Mouse (Mus musculus) left cerebral cortex, adult 6 months (tissue): Measurements from ENCODE around the gene Crybg3. TPM values are rescaled to one million over a fixed set of nuclear protein-coding genes. Genes with fewer than 3 reads are reported as not detected.

Source experiments
- long read RNA-seq, 2 experiments: library from polyadenylated mRNA; unstranded; transcript quantifications; one replicate each; pipeline ENCODE4 v2.0.0; 2019 to 2020
- polyA plus RNA-seq: library from polyadenylated mRNA; unstranded; fragments of <200 nt; fragmentation: Nextera tagmentation; gene quantifications from 2 replicates; pipeline ENCODE4 v1.2.3, GENCODE M21; 2021

Crybg3 gene
- polyA plus RNA-seq = 0.83 and 1.2 TPM in 2 replicates
- long read RNA-seq, experiment 1, full-length matches to known transcripts = 2 of 10 reads
- long read RNA-seq, experiment 1, partial matches to known transcripts = 4 of 10 reads
- long read RNA-seq, experiment 1, other reads (novel, unspliced or antisense) = 4 of 10 reads
- long read RNA-seq, experiment 2, partial matches to known transcripts = 0 of 2 reads
- long read RNA-seq, experiment 2, other reads (novel, unspliced or antisense) = 2 of 2 reads

DNA sequence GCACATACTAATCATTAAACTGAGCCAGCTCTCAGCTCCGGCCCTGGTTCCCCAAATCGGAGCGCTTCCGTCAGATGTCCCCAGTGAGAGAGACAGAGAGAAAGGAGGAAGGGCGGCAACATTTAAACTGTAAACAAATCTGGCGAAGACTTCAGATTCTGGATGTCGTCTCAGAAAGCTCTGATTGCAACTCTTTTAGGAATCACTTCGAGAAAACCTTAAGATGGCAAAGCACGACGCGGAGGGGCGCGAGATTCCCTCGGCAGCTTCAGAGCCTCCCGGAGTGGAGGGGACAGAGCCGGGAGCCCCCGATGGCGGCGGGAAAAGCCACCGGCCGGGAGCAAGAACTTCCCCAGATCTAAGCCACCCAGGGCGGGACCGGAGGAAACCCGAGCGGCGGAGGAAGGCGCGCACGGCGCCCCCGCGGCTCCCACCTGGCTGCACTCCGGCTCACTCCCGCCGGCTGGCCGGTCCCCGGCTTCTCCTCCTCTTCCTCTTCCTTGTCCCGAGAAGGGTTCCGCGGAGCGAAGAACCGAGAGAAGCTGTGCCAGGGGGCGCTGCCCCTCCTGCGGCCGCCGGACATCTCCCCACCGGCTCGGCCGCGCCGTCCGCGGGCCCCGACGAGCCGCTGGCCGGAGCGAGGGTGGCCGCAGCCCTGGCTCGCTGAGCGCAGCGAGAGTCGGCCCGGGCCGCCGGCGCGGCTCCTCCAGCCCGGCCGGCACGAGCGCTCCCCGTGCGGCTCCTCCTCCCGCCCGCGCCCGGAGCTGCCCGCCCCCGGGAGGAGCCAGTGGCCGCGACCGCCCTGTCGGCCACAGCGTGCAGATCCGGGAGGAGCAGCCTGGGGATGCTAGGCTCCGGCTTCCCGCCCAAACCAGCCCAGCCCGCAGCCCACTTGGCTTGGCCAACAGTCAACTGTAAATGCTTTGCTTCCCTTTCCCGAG lies at the start of gene Crybg3:
TSS of gene Crybg3 (minus strand) at position 669 of the 941 bp plus-strand sequence.

DNA sequence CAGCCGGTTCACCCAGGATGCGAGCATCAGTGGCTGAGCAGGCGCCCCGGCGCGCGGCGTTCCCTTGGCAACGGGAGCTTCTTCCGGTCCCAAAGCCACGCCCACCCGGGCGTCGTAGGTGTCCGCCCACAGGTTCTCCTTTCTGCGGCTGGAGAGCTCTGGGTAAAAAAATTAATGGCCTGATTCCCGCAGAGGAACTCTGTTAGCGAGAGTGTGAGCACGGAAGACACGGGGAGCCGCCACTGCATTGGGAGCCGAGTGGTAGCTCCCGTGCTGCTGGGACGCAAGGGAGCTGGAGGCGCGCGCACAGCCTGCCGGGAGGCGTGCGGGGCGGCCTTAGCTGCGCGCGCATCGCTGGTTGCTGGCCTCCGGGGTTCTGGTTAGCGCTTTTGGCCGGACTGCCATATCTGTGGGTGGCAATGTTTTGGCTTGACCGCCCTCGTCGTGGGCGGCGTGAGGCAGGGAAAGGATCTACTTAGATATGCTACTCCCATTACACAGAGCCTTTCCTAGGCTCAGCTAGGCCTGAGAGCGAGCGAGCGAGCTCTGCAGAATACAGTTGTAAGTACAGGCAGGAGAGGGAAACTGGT lies 38.4 kb upstream of the Crybg3 start, which contains the start of gene Arl6:
TSS of gene Arl6 (minus strand) at position 290 of the 590 bp plus-strand sequence.

DNA sequence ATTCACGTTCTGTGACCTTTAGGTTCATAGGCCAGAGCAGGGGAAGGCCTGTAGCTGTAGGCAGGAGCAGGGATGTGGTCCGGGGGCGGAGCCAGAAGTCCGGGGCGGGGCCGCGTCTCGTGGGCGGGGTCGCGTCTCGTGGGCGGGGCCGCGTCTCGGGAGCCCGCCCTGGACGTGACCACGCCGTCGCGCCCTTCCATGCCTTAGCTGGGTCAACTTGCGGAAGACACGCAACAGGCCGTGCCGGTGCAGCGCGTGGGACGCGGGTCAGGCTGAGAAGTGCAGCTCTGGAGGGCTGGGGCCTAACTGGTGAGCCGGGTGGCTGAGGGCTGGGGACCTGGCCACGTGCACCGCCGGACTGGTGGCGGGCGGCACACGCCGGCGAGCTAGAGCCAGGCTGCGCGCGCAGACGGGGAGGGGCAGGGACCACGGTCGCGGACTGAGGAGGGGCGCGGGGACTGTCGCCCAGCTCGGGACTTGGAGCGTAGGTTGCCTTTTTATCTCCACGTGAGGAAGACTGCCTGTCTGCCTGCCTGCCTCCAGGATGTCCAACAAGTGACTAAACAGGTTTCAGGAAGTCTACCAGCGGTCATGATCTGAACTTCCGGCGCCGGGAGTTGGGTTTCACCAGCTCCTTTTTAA lies 129.0 kb downstream of the Crybg3 start, which contains the start of gene Riox2:
TSS of gene Riox2 (plus strand) at position 139 of the 642 bp plus-strand sequence.

Other genes starting within 250 kb of the Crybg3 start
- gene Olfr209, start 237.0 kb downstream of the Crybg3 start, polyA plus RNA-seq = not detected in 2 replicates
- gene Gabrr3, start 193.6 kb downstream of the Crybg3 start, polyA plus RNA-seq = not detected in 2 replicates
- gene Riox2, start 129.2 kb downstream of the Crybg3 start, polyA plus RNA-seq = 11.1 and 11.9 TPM in 2 replicates
- gene Arl6, start 38.4 kb upstream of the Crybg3 start, polyA plus RNA-seq = 51.0 and 54.2 TPM in 2 replicates